Mouse (Mus musculus): ENCODE measurements at regions not wholly inside any gene's neighbourhood (a gene's known extent, or its start where the extent isn't known, plus 50 kb on each side); places are given as distances from the start of the nearest gene placed in this dataset.

- TF ChIP-seq POLR2A (IDR thresholded peaks at IDR 0.05; ENCODE audit: control insufficient read depth, extremely low read depth, insufficient read depth, low read length, poor library complexity) (no peak), CTCF (IDR thresholded peaks at IDR 0.05; ENCODE audit: borderline replicate concordance, control insufficient read depth, extremely low read depth, insufficient read depth, low read length, poor library complexity) (no peak)
These were observed 123.1 kb downstream of the Areg start for GRCm38 (mm10) chr5:91262526-91262925.

Measured in thymus, adult 2 months (tissue).